Mouse (Mus musculus) brain, adult 2 months (tissue): ENCODE measurements around the gene Lpp.

ENCODE experiments used
- DNase-seq: peaks from one replicate; pipeline ENCODE4 v3.0.0; 2011; ENCODE audit warnings: low read depth, low spot score

The Lpp gene

GRCm38 (mm10) chr16:24434531-24435114 is 41.3 kb downstream of the Lpp start:
- DNase-seq = peak; percentile 70

- peak; percentile 69 for DNase-seq
Measured at GRCm38 (mm10) chr16:24435115-24435553, 41.8 kb downstream of the Lpp start.

GRCm38 (mm10) chr16:24438438-24438837 is 45.1 kb downstream of the Lpp start:
- no peak for DNase-seq

GRCm38 (mm10) chr16:24441338-24441737 is 48.0 kb downstream of the Lpp start:
- no peak for DNase-seq

GRCm38 (mm10) chr16:24442500-24443122 is 49.3 kb downstream of the Lpp start:
- no peak for DNase-seq

- DNase-seq = no peak
Measured at GRCm38 (mm10) chr16:24443123-24443515, 49.8 kb downstream of the Lpp start.

- DNase-seq = no peak
Measured at GRCm38 (mm10) chr16:24443555-24443954, 50.2 kb downstream of the Lpp start.

- no peak for DNase-seq
Measured at GRCm38 (mm10) chr16:24444818-24445217, 51.5 kb downstream of the Lpp start.

- no peak for DNase-seq
Measured at GRCm38 (mm10) chr16:24445473-24445872, 52.2 kb downstream of the Lpp start.

- DNase-seq = no peak
Measured at GRCm38 (mm10) chr16:24446449-24446848, 53.1 kb downstream of the Lpp start.

GRCm38 (mm10) chr16:24447666-24448492 is 54.6 kb downstream of the Lpp start:
- no peak for DNase-seq

GRCm38 (mm10) chr16:24448493-24448845 is 55.2 kb downstream of the Lpp start:
- no peak for DNase-seq

- DNase-seq = no peak
Measured at GRCm38 (mm10) chr16:24449806-24450205, 56.5 kb downstream of the Lpp start.

GRCm38 (mm10) chr16:24450256-24450655 is 56.9 kb downstream of the Lpp start:
- no peak for DNase-seq

GRCm38 (mm10) chr16:24451123-24451522 is 57.8 kb downstream of the Lpp start:
- no peak for DNase-seq

GRCm38 (mm10) chr16:24453536-24453935 is 60.2 kb downstream of the Lpp start:
- DNase-seq = no peak

GRCm38 (mm10) chr16:24454493-24454892 is 61.2 kb downstream of the Lpp start:
- DNase-seq = no peak

GRCm38 (mm10) chr16:24455361-24455855 is 62.1 kb downstream of the Lpp start:
- no peak for DNase-seq

GRCm38 (mm10) chr16:24463842-24464241 is 70.5 kb downstream of the Lpp start:
- no peak for DNase-seq

- no peak for DNase-seq
Measured at GRCm38 (mm10) chr16:24464436-24464835, 71.1 kb downstream of the Lpp start.

- peak; percentile 61 for DNase-seq
Measured at GRCm38 (mm10) chr16:24465633-24466032, 72.3 kb downstream of the Lpp start.

GRCm38 (mm10) chr16:24467544-24468290 is 74.4 kb downstream of the Lpp start:
- no peak for DNase-seq
